Mouse (Mus musculus) urinary bladder, postnatal 10 days (tissue): Measurements from ENCODE around the gene Pik3r4.

ENCODE experiments used
- DNase-seq: peaks from one replicate; pipeline ENCODE4 v3.0.0; 2022; ENCODE audit warnings: low spot score

Pik3r4 gene

DNA sequence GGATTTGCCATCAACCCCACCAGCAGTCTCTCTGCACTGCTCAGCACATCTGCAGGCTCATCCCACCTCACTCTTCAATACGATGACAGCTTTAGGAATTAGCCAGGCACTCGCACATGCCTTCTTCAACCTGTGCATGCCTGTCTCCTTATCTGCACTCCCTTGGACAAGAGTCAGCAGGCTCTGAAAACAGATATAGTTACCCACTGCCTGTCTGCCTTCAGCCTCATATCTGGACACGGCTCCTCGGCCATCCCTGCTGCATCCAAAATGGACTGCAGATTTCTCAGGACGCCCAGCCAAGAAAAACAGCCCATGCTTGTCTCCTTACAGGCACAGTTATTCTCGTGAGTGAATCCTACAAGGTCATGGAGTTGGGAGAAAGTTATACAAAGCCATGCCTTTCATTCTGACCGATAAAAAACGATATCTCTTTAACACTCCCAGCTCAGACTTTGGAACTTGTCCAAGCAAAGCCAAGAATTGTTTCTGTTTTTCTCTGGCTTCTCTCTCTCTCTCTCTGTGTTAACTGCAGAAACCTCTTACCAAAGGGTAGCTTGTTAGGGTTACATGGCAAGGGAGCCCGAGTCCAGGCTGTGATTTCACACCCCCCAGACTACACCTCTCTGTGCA is 55.1 kb downstream of the Pik3r4 start:
- DNase-seq: no peak

DNA sequence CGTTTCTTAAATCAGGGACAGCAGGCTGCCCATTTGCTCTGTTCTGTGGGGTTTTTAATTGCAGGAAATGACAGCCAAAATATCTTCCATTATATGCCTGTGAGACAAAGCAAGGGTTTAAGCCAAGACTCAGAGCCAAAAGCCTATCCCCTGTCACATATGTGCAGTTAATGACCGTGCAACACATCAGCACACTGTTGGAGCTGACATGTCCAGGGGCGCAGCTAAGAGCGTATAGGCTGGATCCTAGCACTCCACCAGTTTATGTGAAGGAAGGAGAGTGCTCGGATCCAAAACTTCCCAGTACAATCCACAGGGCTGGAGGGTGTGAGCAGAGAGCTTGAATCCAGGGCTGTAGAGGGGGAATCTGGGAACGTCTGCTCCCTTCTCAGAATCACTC is 57.9 kb downstream of the Pik3r4 start:
- no peak for DNase-seq

DNA sequence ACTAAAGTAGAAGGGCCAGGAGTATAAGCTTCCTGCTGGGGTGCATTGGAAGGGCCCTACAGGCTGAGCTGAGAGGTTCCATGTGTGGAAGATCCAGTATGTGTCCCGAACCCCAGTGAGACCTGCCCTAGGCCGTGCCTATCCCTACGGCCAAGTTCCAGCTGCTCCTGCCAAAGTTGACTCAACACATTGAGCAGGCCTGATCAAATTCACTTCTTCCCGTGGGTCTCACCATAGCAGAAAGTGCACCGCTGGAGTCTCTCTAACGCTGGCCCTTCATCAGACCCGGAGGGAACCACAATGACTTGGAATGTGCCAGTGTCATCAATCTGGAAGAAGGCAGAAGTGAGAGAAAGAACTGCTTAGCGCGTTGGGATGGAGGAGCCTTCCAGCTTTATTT is 59.2 kb downstream of the Pik3r4 start:
- no peak for DNase-seq

DNA sequence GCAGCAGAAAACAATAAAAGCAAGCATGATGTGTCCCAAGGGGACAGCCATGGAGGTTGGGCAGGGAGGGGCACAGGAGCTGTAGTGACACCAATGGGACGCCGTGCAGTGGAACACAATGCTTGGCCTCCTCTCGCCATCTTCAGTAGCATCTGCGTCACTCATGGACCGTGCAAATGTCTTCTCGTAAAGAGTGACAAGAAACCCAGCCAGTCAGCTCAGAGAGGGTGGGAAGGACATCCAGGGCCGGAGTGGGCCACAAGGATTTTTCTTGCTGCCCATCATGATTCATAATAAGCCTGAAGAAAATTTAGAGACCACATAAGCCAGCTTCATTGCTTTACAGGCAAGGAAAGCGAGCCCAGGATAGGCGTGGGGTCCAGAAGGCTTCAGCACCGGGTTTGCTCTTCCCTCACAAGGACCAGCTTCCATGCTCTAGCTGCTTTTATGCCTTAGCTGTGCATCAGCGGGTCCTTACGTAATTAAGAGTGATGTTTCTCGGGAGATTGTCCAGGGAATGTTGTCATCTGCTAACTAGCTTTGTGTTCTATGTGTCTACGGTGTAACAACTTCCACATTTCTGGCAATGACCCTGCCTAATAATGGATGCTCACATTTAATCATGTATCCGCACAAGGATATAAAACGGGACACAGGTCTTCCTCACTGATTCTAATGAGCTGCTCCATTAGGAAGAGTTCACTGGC is 61.6 kb downstream of the Pik3r4 start:
- no peak for DNase-seq

DNA sequence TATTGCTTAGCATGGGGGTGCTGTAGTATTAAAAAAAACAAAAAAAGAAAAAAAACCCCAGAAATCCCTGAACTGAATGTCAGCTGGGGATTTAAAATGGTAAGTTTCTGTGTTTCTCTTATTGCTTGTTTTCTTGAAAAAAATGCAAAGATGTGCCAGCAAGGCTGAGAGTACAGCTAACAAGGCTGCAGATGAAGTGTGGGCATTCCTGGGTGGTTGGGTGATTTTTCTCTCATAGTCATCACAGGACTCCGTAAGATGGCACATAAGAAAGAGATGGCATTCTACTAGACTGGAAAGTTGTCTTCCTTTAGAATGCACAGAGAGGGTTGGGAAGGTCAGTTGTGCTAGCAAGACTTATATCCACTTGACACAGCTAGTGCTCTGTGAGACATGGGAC is 62.2 kb downstream of the Pik3r4 start:
- DNase-seq: no peak

DNA sequence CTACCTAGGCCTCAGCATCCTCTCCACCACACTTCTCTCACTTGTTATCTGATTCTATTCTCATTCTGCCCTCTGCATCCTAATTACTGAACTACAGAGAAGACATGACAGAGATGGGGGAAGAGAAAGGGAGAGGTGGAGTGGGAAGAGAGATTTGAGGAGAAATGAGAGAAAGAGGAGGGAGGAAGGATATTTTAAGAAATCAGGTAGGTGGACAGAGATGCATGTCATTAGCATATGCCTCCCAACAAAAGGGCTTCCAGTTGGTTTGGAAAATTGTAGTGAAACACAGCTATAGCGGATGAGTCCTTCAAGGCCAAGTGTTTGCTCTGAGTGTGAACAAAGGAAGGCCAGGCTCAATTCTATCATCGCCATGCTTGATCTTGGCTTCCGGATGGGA is 69.3 kb downstream of the Pik3r4 start:
- no peak for DNase-seq

DNA sequence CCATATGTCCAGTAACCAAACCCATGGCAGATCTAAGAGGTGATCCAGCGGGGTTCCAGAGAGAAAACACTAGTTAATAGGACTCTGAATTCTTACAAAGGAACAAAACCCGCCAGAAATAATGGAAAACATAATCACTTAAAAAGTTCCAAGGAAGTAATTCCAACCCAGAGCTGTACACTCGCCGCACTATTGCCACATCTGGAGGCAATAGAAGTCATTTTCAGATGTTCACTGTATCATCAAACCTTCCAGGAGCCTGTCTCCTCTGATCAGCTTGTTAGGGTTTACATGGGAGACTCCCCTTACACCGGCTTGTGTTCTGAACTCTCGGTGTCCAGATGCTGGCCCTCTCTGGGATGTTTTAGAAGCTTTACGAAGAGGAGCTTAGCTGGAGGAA is 76.6 kb downstream of the Pik3r4 start:
- DNase-seq: no peak

DNA sequence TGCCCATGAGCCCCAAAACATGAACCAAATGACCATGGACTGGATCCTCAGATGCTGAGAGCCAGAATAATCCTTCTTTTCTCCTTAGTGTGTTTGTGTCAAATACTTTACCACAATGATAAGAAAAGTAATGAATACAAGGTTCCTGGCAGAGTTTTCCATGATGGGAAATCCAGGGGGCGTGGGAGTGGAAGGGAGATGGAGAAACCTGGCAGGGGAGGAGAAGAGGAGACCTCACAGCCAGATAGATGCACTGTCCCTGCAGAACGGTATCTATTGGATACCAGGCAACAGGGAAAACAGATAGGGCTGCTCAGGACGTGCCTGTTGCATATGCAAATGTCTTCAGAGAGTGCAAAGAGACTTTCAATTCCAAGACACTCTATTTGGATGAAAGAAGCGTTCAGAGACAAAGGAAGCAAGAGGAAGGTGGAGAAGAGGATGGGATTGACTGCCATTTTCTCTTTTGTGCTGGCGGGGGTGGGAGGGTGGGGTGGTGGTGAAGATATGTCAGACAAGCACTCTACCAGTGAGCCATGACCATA is 77.1 kb downstream of the Pik3r4 start:
- no peak for DNase-seq

DNA sequence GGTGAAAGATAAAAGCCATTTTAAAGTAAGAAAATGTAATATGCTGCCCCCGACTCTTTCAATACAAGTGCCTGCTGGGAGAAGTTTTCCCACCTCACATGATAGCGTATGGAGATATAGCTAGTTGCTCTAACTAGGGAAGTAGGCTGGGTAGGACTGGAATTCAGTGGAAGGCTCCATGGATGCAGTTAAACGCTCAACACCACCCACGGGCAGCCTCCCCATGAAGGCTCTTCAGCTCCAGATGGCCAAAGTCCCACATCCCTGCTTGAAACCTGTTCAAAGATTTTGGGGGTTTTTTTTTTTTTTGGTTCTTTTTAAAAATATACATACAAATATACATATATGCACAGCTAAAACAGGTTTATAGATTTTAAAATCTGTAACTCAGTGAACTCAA is 77.7 kb downstream of the Pik3r4 start:
- DNase-seq: no peak

DNA sequence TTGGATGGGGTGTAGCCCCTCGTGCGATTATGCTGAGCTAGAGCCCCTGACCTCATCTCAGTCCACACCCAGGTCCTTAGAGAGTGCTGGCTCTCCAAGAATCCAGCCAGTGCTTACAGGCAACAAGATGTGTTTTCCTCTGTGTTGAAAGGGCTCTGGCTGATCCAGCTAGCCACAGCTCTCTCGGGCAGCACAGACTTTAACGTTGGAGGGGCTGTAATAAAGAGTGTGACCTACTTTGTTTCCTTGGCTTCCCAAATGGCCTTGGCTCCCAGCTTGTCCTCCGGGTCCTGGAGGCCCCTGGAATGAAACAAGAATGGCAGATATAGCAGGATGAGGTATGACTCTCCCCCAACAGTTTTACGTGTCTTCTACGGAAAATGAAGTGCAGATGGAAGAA is 89.2 kb downstream of the Pik3r4 start:
- no peak for DNase-seq

DNA sequence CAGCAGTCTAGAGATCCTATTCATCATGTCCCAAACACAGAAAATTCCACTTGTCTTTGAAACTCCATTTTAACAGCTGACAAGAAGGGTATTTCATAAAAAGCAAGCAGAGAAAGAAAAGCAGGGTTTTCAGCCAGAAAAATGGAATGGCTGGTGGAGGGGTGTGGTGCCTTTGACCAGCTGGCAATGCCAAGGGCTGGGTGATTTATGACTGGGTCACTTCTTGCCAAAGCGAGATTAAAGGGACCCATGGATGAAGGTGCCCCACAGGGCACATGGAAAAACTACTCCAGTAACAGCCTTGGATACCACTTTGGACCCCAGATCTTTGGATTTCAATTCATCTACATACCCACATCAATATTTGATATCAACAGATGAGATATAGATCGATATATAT is 91.9 kb downstream of the Pik3r4 start:
- no peak for DNase-seq

DNA sequence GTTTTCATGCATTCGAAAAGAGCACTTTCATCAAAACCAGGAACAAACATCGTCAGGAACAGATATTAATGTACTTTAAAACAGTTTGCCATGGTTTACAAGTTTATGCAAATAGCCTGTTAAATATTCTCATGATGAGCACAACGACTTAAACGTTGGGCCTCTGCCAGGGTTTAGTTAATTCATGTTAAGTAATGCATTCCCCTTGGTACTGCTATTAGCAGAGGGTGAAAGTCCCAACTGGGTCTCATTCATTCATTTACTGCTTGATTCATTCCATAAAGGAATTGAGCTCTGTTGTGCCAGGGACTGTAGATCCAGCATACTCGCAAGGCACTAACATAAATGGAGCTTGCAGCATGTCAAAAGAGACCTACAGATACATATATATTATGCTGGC is 92.4 kb downstream of the Pik3r4 start:
- no peak for DNase-seq
